Mouse (Mus musculus) G1E (cell line): ENCODE data around the gene Carns1.

Source experiments
- CTCF ChIP-seq: IDR thresholded peaks from 2 replicates; pipeline ENCODE4 v1.5.1; 2012; ENCODE audit warnings: low read depth, low read length, inconsistent platforms, mixed read lengths
- GATA2 ChIP-seq: IDR thresholded peaks from 2 replicates; pipeline ENCODE4 v1.6.1; 2012; ENCODE audit warnings: low read depth, low read length, inconsistent platforms, borderline replicate concordance
- TAL1 ChIP-seq: conservative IDR thresholded peaks from 2 replicates; pipeline ENCODE4 v1.6.1; 2012; ENCODE audit warnings: low read depth, low read length, inconsistent platforms, mixed read lengths

- no peak for TF ChIP-seq CTCF
- TF ChIP-seq TAL1: no peak
- no peak for TF ChIP-seq GATA2
Observed at GRCm38 (mm10) chr19:4208563-4208962, 33.3 kb upstream of the Carns1 start.
